Mouse (Mus musculus) layer of hippocampus, adult 18-20 months (tissue): Measurements from ENCODE around the gene Hpse. TPM values are rescaled to one million over a fixed set of nuclear protein-coding genes. Genes with fewer than 3 reads are reported as not detected.

Source experiments
- DNase-seq, 2 experiments: peaks; one replicate each; pipeline ENCODE4 v3.0.0; 2022; ENCODE audit warnings: low spot score in 2 of 2
- total RNA-seq, 2 experiments: library from RNA; stranded (reverse); gene quantifications; 2 replicates each; pipeline ENCODE4 v1.2.3; 2021

Hpse gene
- total RNA-seq, 2 experiments from 2014 or later: 0.67 to 0.71 TPM

GRCm38 (mm10) chr5:100643253-100643990 lies 76.1 kb downstream of the Hpse start:
- peak in 1 of 2 experiments; percentile 59 for DNase-seq

GRCm38 (mm10) chr5:100642316-100642715 lies 77.2 kb downstream of the Hpse start:
- no peak for DNase-seq

- no peak for DNase-seq
Observed at GRCm38 (mm10) chr5:100638483-100638882, 81.0 kb downstream of the Hpse start.

- no peak for DNase-seq
Observed at GRCm38 (mm10) chr5:100636794-100637544, 82.5 kb downstream of the Hpse start.

- DNase-seq: no peak
Observed at GRCm38 (mm10) chr5:100635908-100636307, 83.6 kb downstream of the Hpse start.

- no peak for DNase-seq
Observed at GRCm38 (mm10) chr5:100634885-100635478, 84.5 kb downstream of the Hpse start.

GRCm38 (mm10) chr5:100632540-100633129 lies 86.9 kb downstream of the Hpse start:
- no peak for DNase-seq

Other genes starting within 250 kb of the Hpse start
- gene Lin54, start 219.1 kb downstream of the Hpse start, total RNA-seq: 10 to 100 TPM; 18.0 to 19.5 TPM
- gene Cops4, start 201.4 kb downstream of the Hpse start, total RNA-seq: 10 to 100 TPM; 80.8 to 83.3 TPM
- gene Plac8, start 147.5 kb downstream of the Hpse start, total RNA-seq: not detected
- 10 to 100 TPM; 80.6 to 84.9 TPM for gene Coq2, start 44.6 kb downstream of the Hpse start, total RNA-seq
- gene Helq, start 78.9 kb upstream of the Hpse start, total RNA-seq: 10 to 100 TPM; 10.6 to 14.6 TPM
- gene Mrps18c, start 78.9 kb upstream of the Hpse start, total RNA-seq: 10 to 100 TPM; 64.3 to 65.2 TPM
- 1 to 10 TPM; 7.5 to 7.9 TPM for gene Abraxas1, start 101.2 kb upstream of the Hpse start, total RNA-seq
- 1 to 10 TPM; 2.2 to 2.3 TPM for gene Gpat3, start 126.0 kb upstream of the Hpse start, total RNA-seq